Mouse (Mus musculus): ENCODE measurements around the gene Gusb. TPM values are rescaled to one million over a fixed set of nuclear protein-coding genes. Genes with fewer than 3 reads are reported as not detected.
"Not testable (repeated sequence)": the region's sequence is repeated elsewhere in the genome, so short reads cannot be mapped to it uniquely, and the experiment has no call there.

Gene Gusb
- polyA plus RNA-seq, 1 experiment, result 65.7 TPM

DNA sequence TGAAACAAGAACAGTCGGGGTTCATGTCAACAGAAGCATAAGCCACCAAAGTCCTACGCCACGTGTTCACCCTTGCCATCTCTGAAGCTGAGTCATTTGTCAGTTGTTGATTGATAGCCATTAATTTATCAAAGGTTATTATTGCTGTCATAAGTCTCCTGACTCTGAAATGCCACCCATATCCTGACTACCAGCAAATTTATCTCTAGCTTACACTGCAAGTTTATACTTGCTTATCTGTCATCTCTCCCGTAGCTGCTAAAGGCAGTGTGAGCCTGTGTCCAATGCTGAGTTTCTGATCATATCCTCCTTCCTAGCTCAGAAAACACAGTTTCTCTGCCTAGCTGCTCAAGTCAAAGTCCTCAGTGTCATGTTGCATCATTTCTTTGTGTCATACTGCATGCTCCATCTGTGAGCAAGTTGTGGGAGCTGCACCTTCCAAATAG lies 28.0 kb downstream of the Gusb start:
- peak; percentile 51 for DNase-seq (ENCODE audit: low read depth)

DNA sequence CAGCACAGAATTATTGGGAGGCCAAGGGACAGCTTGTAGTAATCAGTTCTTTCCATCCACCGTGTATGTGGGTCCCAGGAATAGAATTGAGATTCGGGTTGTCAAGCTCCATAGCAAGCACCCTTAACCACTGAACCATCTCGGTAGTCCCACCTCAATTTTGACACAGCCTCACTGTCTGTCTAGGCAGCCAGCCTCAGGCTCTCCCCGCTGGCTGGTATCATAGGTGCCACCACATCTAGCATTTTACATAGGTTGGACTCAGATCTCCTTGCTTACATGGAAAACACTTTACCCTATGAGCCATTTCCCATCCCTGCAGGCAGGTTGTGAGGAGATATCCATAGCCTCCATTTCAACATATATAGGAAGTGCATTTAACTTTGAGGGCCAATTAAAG lies 28.5 kb downstream of the Gusb start:
- no peak for DNase-seq (ENCODE audit: low read depth)

DNA sequence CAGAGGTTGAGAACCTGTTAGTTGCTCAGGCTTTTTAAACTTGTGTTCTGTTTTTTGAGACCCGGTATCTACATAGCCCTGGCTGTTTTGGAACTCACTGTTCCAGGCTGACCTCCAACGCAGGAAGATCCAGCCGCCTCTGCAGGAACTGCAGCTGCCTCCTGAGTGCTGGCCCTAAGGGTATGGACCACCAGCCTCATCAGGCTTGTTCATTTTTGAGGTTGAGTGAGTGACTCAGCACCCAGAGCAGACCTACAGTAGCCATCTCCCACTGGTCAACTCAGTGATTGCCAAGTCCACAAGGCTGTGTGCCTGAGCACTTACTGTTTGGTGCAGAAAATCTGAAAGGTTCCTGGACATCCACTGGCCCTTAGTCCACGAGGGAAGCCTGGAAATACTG lies 31.4 kb downstream of the Gusb start:
- no peak for DNase-seq (ENCODE audit: low read depth)

DNA sequence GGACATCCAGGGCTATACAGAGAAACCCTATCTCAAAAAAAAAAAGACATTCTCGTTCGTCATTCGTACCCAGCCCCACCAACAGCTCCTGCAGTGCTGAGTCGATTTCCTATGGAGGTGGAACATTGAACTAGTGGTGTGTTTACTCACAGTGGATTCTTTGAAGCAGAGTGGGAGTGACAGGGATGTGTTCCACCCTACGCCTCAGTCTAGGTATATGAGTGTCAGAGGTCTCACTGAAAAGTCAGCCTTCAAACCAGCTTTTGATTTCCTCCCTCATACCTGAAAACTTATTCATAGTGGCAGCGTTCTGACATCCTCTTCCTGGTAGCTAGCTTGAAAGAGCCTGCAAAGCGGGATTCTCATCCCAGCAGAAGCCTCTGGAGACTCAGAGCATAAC lies 34.4 kb downstream of the Gusb start:
- no peak for DNase-seq (ENCODE audit: low read depth)

DNA sequence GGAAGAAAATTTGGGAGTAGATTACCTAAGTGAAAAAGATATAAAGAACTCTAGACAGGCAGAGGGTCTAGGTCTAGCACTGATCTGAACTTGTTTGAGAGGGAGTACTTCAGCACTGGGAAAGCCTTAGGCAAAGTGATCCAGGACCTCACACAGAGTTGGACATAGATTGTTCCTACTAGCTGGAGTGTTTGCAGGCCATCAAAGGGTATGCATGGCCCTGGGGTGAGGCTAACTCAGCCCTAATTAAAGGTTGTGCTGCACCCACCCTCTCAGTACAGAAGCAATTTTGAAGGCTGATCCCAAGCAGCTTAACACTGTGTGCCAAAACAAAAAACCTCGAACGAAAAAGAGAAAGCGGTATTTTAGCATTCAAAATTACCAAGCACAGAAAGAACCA lies 36.4 kb downstream of the Gusb start:
- DNase-seq (ENCODE audit: low read depth), result no peak

DNA sequence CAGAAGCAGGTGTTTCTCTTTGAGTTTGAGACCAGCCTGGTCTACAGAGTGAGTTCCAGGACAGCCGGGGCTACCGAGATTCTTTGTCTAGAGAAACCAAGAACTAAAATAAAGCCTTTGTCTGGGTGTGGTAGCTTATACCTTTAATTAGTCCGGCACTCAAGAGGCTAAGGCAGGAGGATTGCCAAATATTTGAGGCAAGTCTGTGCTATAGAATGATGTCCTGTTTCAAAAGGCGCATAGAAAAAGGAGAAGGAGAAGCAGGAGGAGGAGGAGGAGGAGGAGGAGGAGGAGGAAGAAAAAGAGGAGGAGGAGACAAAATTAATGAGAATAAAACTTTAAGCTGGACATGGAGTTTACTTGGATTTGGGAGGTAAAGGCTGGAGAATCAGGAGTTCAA lies 39.6 kb downstream of the Gusb start:
- DNase-seq (ENCODE audit: low read depth), result no peak

DNA sequence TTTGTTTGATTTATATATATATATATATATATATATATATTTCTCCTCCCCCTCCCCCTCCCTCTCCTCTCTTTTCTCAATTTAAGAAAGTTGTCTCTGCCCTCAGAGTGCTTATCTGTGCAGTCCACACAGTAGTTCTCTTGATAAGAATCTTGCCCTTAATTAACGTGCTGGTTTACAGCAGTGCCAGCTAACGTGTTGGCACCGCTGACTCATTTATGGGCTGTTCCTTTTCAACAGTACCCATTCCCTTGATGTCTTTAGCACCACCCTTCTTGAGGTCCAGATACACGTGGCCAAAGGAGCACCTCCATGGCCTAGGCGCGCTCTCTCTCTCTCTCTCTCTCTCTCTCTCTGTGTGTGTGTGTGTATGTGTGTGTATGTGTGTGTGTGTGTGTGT lies 47.1 kb downstream of the Gusb start:
- no peak for DNase-seq (ENCODE audit: low read depth)

DNA sequence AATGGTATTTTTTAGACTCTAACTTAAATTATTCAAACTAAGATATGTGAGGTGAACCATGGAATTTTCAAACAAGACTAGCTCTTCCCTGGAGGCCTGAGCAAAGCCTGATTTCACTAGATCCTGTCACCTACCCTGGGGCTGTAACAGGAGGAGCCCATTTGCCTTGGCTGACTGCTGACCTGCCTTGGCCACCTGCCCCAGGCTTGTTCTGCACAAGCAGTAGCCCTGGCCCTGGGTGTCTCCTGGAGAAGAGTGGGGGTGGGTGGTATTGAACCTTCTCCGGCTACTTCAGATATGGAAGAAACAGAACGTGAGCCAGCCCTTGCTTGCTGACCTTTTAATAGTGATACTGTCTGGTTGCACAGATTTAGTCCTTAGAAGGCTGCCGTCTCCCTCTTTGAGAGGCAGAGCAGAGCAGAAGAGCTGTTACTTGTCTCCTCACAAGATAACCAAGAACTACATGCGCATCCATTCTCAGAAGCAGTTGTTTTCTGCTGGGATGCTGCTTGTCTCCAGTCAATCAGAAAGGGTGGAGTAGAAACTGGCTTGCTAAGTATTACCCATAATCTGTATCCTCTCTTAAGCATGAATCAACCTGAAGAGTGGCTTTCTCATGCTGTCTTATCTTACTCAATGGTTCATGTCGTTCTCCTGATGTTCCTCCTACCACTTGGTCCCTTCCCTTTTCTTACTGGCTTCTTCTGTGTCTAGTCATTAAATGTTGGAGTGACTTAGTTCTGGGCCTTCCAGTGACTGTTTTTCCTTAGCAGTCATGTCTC lies 48.2 kb downstream of the Gusb start:
- DNase-seq (ENCODE audit: low read depth), result no peak

DNA sequence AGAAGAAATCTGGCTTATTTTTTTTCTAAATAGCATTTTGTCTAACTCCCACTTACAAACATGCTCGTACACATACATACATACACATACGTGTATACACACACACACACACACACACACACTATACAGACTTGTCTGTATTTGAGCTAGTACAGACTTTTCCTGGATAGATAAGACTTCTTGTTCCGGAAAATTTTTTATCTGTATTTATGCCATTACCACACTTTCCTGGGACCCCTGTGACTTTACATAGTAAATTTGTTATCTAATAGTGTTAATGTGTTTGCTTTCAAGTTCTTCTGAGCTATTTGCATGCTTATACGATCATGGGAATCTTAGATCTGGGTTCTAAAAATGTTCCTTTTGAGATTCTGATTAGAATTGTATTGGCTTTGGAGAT lies 50.7 kb downstream of the Gusb start:
- no peak for DNase-seq (ENCODE audit: low read depth)

DNA sequence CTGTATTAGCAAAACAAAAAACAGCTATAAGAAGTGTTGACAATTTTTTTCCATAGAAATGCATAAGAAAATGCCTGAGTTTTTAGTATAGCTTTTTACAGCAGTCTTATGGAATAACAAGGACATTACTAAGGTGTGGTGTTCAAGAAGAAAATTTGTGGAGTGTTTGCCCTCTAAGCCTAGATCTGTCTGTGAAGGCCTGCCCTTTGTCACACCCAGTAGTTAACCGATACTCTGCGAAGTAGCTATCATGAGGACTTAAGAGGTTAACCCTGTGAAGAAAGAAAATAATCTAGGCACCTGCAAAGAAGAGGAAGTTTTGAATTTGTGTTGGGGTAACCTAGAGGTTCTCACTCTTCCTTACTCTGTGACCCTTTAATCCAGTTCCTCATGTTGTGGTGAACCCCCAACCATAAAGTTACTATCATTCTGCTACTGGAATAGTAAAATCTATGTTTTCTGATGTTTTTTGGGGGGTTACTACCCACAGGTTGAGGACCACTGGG lies 55.3 kb downstream of the Gusb start:
- DNase-seq (ENCODE audit: low read depth), result no peak

DNA sequence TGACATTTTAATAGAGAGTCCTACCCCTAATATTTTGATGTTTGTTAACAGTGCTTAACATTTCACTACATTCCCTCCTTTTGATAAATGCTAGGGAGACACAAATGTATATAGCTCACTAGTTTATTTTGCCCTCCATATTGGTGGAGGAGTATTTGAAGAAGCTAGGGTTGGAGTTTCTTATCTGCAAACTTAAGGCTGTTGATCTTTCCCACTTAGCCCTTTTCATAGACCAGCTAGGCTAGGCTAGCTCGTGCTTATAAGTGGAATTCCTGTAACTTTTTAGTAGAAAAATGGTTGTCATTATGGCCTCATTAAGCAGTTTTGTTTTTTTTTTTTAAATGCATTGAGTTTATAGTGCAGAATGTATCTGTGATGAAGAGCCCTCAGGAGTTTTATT lies 59.4 kb downstream of the Gusb start:
- DNase-seq (ENCODE audit: low read depth), result no peak

DNA sequence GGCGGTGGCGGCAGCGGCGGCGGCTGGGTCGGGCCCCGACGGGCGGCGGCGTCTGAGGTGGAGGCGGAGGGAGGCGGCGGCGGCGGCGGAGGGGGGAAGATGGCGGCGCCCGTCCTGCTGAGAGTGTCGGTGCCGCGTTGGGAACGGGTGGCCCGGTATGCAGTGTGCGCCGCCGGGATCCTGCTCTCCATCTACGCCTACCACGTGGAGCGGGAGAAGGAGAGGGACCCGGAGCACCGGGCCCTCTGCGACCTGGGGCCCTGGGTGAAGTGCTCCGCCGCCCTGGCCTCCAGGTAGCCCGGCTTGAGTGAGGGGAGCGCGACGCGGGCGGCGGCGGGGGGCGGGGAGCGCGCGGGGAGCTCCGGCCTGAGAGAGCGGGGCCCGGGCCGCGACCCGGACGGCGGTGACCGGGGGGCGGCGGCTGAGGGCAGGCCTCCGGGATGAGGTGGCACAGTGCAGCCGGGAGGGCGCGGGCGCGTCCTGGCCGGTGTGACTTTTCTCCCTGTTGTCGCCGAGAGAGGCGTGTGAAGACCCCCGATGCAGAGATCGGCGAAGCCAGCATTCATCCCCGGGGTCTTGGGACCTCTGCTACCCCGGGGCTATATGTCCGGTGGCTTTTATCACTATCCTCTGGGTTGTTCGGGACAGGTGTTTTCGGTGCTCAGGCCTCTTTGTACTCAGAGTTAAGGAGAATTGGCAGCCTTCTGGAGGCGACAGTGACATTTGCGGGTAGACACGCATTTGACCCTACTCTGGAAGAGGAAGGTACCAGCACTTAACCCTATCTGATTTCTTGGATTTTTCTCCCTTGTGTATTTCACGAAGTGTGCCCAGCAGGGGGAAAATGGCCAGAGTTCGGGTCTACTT lies 60.5 kb downstream of the Gusb start:
- not testable (repeated sequence) for DNase-seq (ENCODE audit: low read depth)

DNA sequence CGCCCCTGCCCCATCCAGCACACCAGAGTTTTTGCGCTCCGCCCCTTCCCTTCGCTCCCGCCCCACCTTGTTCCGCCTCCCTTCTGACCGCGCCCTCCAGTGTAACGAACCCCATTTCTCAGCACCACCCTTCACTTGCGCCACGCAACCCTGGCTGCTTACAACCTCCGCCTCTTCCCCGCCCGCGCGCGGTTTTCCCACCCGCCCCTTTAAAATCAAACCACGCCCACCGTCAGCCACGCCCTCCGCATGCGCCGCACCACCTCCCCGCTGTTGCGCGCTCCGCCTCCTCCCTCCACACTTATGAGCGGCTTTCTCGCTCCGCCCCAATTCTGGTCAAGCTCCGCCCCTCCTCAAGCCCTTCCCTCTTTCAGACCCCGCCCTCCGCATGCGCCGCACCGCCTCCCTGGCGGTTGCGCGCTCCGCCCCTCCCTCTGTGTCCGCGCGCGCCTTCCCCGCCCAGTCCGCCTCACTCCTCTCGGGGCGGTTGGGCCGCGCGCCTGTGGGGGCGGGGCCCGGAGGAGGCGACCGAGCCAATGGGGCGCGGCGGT lies 61.3 kb downstream of the Gusb start, which contains the start of gene Vkorc1l1:
Vkorc1l1 (plus strand) TSS at position 476 of the 551 bp plus-strand sequence.
- DNase-seq (ENCODE audit: low read depth), result peak; percentile 77

DNA sequence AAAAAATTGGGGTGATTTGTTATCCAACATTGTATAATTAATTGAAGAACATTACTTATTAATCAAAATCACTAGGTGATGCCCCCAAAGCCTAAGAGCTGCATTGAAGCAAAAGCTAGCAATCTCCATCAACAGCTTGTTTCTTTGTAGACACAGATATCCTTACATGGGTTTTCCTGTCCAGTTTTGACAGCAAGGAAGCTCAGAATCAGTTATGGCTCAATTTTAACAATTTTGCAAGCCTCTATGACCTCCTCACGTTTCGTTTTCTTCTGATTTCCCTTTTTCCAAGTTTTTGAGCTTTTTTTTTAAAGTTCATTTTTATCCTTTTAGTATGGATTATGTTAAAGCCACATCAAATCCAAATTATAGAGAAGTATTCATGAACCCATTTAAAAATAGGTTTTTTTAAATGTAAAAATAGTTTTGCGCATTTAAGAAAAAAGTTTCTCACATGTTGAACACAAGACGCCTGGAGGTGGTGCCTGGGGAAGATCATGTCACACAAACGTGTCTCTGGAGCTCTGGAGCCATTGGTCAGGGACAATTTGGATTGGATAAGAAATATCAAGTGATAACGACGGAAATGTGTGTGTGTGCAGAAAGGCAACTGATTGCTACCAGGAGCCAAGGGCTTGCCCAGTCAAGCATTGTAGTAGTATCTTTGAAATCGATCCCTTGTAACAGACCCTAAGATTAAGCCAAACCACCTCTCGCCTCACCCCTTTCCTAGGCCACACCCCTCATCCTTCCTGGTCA lies 61.9 kb downstream of the Gusb start:
- DNase-seq (ENCODE audit: low read depth), result no peak

DNA sequence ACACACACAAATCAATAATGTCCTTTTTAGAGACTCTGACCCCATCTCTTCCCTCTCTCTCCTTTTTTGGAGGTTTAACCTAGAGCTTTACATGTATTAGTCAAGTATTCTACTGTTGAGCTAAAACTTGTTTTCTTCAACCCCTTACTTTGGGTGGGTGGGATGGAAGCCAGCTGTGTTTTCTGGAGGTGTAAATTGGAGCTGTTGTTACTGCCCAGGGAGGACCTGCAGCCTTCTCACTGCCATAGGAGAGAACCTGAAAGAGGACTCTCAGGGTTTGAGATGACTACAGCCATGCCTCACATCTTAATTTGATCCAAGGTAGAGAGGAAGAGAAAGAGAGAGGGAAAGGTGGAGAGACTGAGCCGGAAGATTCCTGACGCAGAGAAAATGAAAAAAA lies 62.6 kb downstream of the Gusb start:
- DNase-seq (ENCODE audit: low read depth), result no peak

Other genes starting within 250 kb of the Gusb start
- gene Psph, start 215.6 kb downstream of the Gusb start, polyA plus RNA-seq (2012; rRNA removed), result 56.6 and 95.0 TPM in 2 replicates
- 18.8 and 24.8 TPM in 2 replicates for gene Sumf2, start 156.1 kb downstream of the Gusb start, polyA plus RNA-seq (2012; rRNA removed)
- gene Chchd2, start 115.6 kb downstream of the Gusb start, polyA plus RNA-seq (2012; rRNA removed), result 855 and 995 TPM in 2 replicates
- gene Zbed5, start 107.3 kb downstream of the Gusb start, polyA plus RNA-seq (2012; rRNA removed), result 3.5 and 3.9 TPM in 2 replicates
- gene Phkg1, start 104.5 kb downstream of the Gusb start, polyA plus RNA-seq (2012; rRNA removed), result 5.6 and 7.0 TPM in 2 replicates
- 36.7 and 41.6 TPM in 2 replicates for gene Nupr1l, start 94.5 kb downstream of the Gusb start, polyA plus RNA-seq (2012; rRNA removed)
- 55.8 and 64.3 TPM in 2 replicates for gene Vkorc1l1, start 61.1 kb downstream of the Gusb start, polyA plus RNA-seq (2012; rRNA removed)
- 90.2 and 116 TPM in 2 replicates for gene Asl, start 26.2 kb upstream of the Gusb start, polyA plus RNA-seq (2012; rRNA removed)
- 17.4 and 19.0 TPM in 2 replicates for gene Crcp, start 26.2 kb upstream of the Gusb start, polyA plus RNA-seq (2012; rRNA removed)
- 19.1 and 22.2 TPM in 2 replicates for gene Tpst1, start 70.3 kb upstream of the Gusb start, polyA plus RNA-seq (2012; rRNA removed)
- gene Kctd7, start 141.8 kb upstream of the Gusb start, polyA plus RNA-seq (2012; rRNA removed), result 8.4 and 9.7 TPM in 2 replicates
- 18.8 and 23.7 TPM in 2 replicates for gene Rabgef1, start 168.7 kb upstream of the Gusb start, polyA plus RNA-seq (2012; rRNA removed)
- gene Tmem248, start 214.0 kb upstream of the Gusb start, polyA plus RNA-seq (2012; rRNA removed), result 39.7 and 55.6 TPM in 2 replicates

All from gonadal fat pad, adult 2 months (tissue).